Mouse (Mus musculus): ENCODE measurements at regions not wholly inside any gene's neighbourhood (a gene's known extent, or its start where the extent isn't known, plus 50 kb on each side); places are given as distances from the start of the nearest gene placed in this dataset.

GRCm38 (mm10) chr14:25377091-25377490 lies 81.9 kb upstream of the Zmiz1 start:
- H3K36me3 ChIP-seq: no peaks in the 10 kb centered on the region
- no peaks in the 10 kb centered on the region for H3K27me3 ChIP-seq
- peak overlapping the region; percentile 71 for H3K4me2 ChIP-seq
- no peaks in the 10 kb centered on the region for H3K9me3 ChIP-seq (replicated peaks)
- no peak overlapping the region for H3K4me3 ChIP-seq (replicated peaks)
- no peak overlapping the region for H3K9ac ChIP-seq
- no peak for ATAC-seq (replicated peaks; ENCODE audit: low FRiP score)
- H3K27ac ChIP-seq: peak overlapping the region; percentile 99
- WGBS: 41% methylated on average over 2 of the region's 2 CpGs
- H3K4me1 ChIP-seq: peaks cover 71% of the 10 kb centered on the region

GRCm38 (mm10) chr14:25377554-25377899 lies 81.5 kb upstream of the Zmiz1 start:
- Histone ChIP-seq H3K4me1 (peaks cover 66% of the 10 kb centered on the region), H3K9me3 (replicated peaks) (no peaks in the 10 kb centered on the region), H3K4me3 (replicated peaks) (peak overlapping the region; percentile 45), H3K27ac (peak overlapping the region; percentile 99), H3K36me3 (no peaks in the 10 kb centered on the region), H3K4me2 (peak overlapping the region; percentile 71), H3K9ac (peak overlapping the region; percentile 72; the same call in 1 of the 2 replicates), H3K27me3 (no peaks in the 10 kb centered on the region)
- peak; percentile 80 for ATAC-seq (replicated peaks; ENCODE audit: low FRiP score)
- 2% methylated on average over 8 of the region's 8 CpGs for WGBS

- H3K36me3 ChIP-seq: no peaks in the 10 kb centered on the region
Measured at GRCm38 (mm10) chr14:25377900-25378716, 80.9 kb upstream of the Zmiz1 start.

GRCm38 (mm10) chr14:25378717-25379224 lies 80.2 kb upstream of the Zmiz1 start:
- H3K27ac ChIP-seq: peak overlapping the region; percentile 99
- peaks cover 65% of the 10 kb centered on the region for H3K4me1 ChIP-seq
- no peak for ATAC-seq (replicated peaks; ENCODE audit: low FRiP score)
- no peaks in the 10 kb centered on the region for H3K27me3 ChIP-seq
- 3% methylated on average over 13 of the region's 13 CpGs for WGBS
- H3K36me3 ChIP-seq: no peaks in the 10 kb centered on the region
- H3K4me3 ChIP-seq (replicated peaks): peak overlapping the region; percentile 45
- peak overlapping the region; percentile 72 for H3K9ac ChIP-seq
- H3K4me2 ChIP-seq: peak overlapping the region; percentile 71
- no peaks in the 10 kb centered on the region for H3K9me3 ChIP-seq (replicated peaks)

More at GRCm38 (mm10) chr14:25377900-25378716, 80.9 kb upstream of the Zmiz1 start:
- H3K9me3 ChIP-seq (replicated peaks): no peaks in the 10 kb centered on the region
- H3K27me3 ChIP-seq: no peaks in the 10 kb centered on the region
- H3K4me3 ChIP-seq (replicated peaks): peak overlapping the region; percentile 45
- peak overlapping the region; percentile 72 for H3K9ac ChIP-seq
- H3K4me2 ChIP-seq: peak overlapping the region; percentile 71
- ATAC-seq (replicated peaks; ENCODE audit: low FRiP score): peak; percentile 93
- H3K27ac ChIP-seq: peak overlapping the region; percentile 99
- peaks cover 65% of the 10 kb centered on the region for H3K4me1 ChIP-seq
- WGBS: under 1% methylated on average over 50 of the region's 54 CpGs

GRCm38 (mm10) chr14:25383169-25383824 lies 75.7 kb upstream of the Zmiz1 start:
- ATAC-seq (replicated peaks; ENCODE audit: low FRiP score): no peak
- no peak overlapping the region for H3K4me3 ChIP-seq (replicated peaks)
- H3K4me2 ChIP-seq: no peak overlapping the region
- H3K36me3 ChIP-seq: no peaks in the 10 kb centered on the region
- H3K27ac ChIP-seq: no peak overlapping the region
- H3K9me3 ChIP-seq (replicated peaks): no peaks in the 10 kb centered on the region
- H3K27me3 ChIP-seq: no peaks in the 10 kb centered on the region
- H3K9ac ChIP-seq: no peak overlapping the region
- WGBS: 56% methylated on average over 4 of the region's 4 CpGs
- H3K4me1 ChIP-seq: peaks cover 32% of the 10 kb centered on the region

GRCm38 (mm10) chr14:25385644-25386043 lies 73.3 kb upstream of the Zmiz1 start:
- no peak for ATAC-seq (replicated peaks; ENCODE audit: low FRiP score)
- Histone ChIP-seq H3K27ac (no peak overlapping the region), H3K9ac (no peak overlapping the region), H3K4me2 (no peak overlapping the region), H3K9me3 (replicated peaks) (no peaks in the 10 kb centered on the region), H3K4me1 (peaks cover 24% of the 10 kb centered on the region), H3K4me3 (replicated peaks) (no peak overlapping the region), H3K36me3 (no peaks in the 10 kb centered on the region), H3K27me3 (no peaks in the 10 kb centered on the region)
- WGBS: 43% methylated on average over 5 of the region's 5 CpGs

- no peaks in the 10 kb centered on the region for H3K27me3 ChIP-seq
- WGBS: 86% methylated on average over 4 of the region's 4 CpGs
- H3K9me3 ChIP-seq (replicated peaks): no peaks in the 10 kb centered on the region
- H3K36me3 ChIP-seq: no peaks in the 10 kb centered on the region
- no peak for ATAC-seq (replicated peaks; ENCODE audit: low FRiP score)
- no peak overlapping the region for H3K4me3 ChIP-seq (replicated peaks)
- H3K9ac ChIP-seq: no peak overlapping the region
- no peak overlapping the region for H3K4me2 ChIP-seq
- no peak overlapping the region for H3K27ac ChIP-seq
- peaks cover 23% of the 10 kb centered on the region for H3K4me1 ChIP-seq
Measured at GRCm38 (mm10) chr14:25387780-25388179, 71.2 kb upstream of the Zmiz1 start.

GRCm38 (mm10) chr14:25389314-25389713 lies 69.7 kb upstream of the Zmiz1 start:
- no peaks in the 10 kb centered on the region for H3K36me3 ChIP-seq
- WGBS: 13% methylated on average over 2 of the region's 2 CpGs
- peaks cover 12% of the 10 kb centered on the region for H3K4me1 ChIP-seq
- peak; percentile 78; the same call in 1 of the 2 replicates for ATAC-seq (replicated peaks; ENCODE audit: low FRiP score)
- H3K9me3 ChIP-seq (replicated peaks): no peaks in the 10 kb centered on the region
- no peak overlapping the region for H3K4me2 ChIP-seq
- no peak overlapping the region for H3K4me3 ChIP-seq (replicated peaks)
- no peaks in the 10 kb centered on the region for H3K27me3 ChIP-seq
- H3K27ac ChIP-seq: no peak overlapping the region
- H3K9ac ChIP-seq: no peak overlapping the region

- H3K27me3 ChIP-seq: no peaks in the 10 kb centered on the region
- H3K27ac ChIP-seq: no peak overlapping the region
- 77% methylated on average over 6 of the region's 6 CpGs for WGBS
- H3K4me1 ChIP-seq: peaks cover 18% of the 10 kb centered on the region
- H3K9ac ChIP-seq: no peak overlapping the region
- ATAC-seq (replicated peaks; ENCODE audit: low FRiP score): no peak
- no peak overlapping the region for H3K4me2 ChIP-seq
- no peak overlapping the region for H3K4me3 ChIP-seq (replicated peaks)
- no peaks in the 10 kb centered on the region for H3K36me3 ChIP-seq
- no peaks in the 10 kb centered on the region for H3K9me3 ChIP-seq (replicated peaks)
Measured at GRCm38 (mm10) chr14:25392412-25392811, 66.6 kb upstream of the Zmiz1 start.

- Histone ChIP-seq H3K4me2 (no peak overlapping the region), H3K4me3 (replicated peaks) (no peak overlapping the region), H3K9ac (no peak overlapping the region), H3K4me1 (peaks cover 24% of the 10 kb centered on the region), H3K27ac (no peak overlapping the region), H3K27me3 (no peaks in the 10 kb centered on the region), H3K9me3 (replicated peaks) (no peaks in the 10 kb centered on the region), H3K36me3 (no peaks in the 10 kb centered on the region)
- no peak for ATAC-seq (replicated peaks; ENCODE audit: low FRiP score)
- 77% methylated on average over 6 of the region's 6 CpGs for WGBS
Measured at GRCm38 (mm10) chr14:25392940-25393339, 66.0 kb upstream of the Zmiz1 start.

GRCm38 (mm10) chr14:25394931-25395330 lies 64.1 kb upstream of the Zmiz1 start:
- H3K4me1 ChIP-seq: peaks cover 24% of the 10 kb centered on the region
- no peak overlapping the region for H3K9ac ChIP-seq
- 82% methylated on average over 6 of the region's 6 CpGs for WGBS
- H3K27me3 ChIP-seq: no peaks in the 10 kb centered on the region
- no peak overlapping the region for H3K4me3 ChIP-seq (replicated peaks)
- H3K4me2 ChIP-seq: no peak overlapping the region
- no peaks in the 10 kb centered on the region for H3K9me3 ChIP-seq (replicated peaks)
- H3K36me3 ChIP-seq: no peaks in the 10 kb centered on the region
- no peak overlapping the region for H3K27ac ChIP-seq
- ATAC-seq (replicated peaks; ENCODE audit: low FRiP score): no peak

GRCm38 (mm10) chr14:25396990-25397531 lies 61.9 kb upstream of the Zmiz1 start:
- H3K9me3 ChIP-seq (replicated peaks): no peaks in the 10 kb centered on the region
- H3K4me3 ChIP-seq (replicated peaks): peak overlapping the region; percentile 28
- H3K36me3 ChIP-seq: no peaks in the 10 kb centered on the region
- peak overlapping the region; percentile 51 for H3K4me2 ChIP-seq
- 1% methylated on average over 9 of the region's 9 CpGs for WGBS
- ATAC-seq (replicated peaks; ENCODE audit: low FRiP score): peak; percentile 88
- peak overlapping the region; percentile 3; the same call in 1 of the 2 replicates for H3K9ac ChIP-seq
- H3K27me3 ChIP-seq: no peaks in the 10 kb centered on the region
- H3K4me1 ChIP-seq: peaks cover 24% of the 10 kb centered on the region
- H3K27ac ChIP-seq: peak overlapping the region; percentile 72

All from kidney, embryonic 15.5 days (tissue).